In the genomic region with DNA sequence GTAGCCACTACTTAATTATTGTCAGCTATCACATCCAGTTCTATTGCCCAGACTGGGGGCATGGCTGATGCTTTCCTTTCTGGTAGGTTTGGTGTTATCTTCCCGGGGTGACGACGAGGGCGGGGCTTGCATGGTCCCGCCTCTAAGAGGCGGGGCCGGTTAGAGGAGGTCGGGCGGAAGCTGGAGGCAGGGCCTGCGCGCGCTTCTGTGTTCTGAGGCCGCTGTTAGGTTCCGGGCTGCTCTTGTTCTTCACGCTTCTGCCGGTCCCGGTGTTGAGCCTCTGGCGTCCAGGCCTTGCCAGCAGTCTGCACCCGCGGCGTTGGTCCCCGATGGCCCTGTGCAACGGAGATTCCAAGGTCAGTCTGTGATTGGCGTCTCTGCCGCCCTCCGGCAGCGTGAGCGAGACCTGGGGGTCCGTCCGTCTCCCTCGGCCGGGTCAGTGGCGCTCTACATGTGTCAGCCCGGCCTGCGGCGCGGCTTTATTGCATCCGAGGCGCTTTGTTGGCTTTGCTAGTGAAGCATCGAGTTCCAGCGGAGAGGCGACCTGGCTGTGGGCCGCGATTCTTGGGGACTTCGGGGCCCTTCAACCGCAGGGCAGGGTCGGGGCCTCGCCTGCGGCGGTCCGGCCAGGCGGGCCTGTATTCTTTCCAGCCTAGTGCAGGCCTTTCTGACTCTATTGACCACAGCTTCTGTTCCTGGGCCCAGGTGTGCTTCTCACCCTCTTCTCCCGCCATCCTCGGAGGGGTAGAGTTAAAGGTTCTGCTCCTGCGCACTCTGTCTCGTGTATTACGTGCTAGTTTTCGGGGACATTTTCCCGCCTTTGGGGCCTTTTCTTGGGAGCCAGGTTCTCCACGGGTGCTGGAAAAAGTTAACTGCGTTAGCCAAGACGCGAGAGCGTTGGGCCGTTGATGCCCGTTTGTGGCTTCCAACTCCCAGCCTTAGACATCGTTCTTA, we compare ENCODE assay signal across 8 mouse cellular contexts. TPM values are rescaled to one million over a fixed set of nuclear protein-coding genes. Genes with fewer than 3 reads are reported as not detected.
A peak's percentile ranks its signal among the peaks of the same experiment; 100 is the strongest.
DNase-seq lines count a peak whose midpoint lies in the region; ATAC-seq and TF ChIP-seq lines count a peak whose summit lies in the region.

Gene Gmps, plus strand, starts transcription at position 152 of the 954 bp plus-strand sequence.

- H3K27me3 ChIP-seq in embryonic facial prominence, embryonic 15.5 days, result no peaks in the 10 kb centered on the region
- no peaks in the 10 kb centered on the region for H3K27me3 ChIP-seq in heart, embryonic 10.5 days (ENCODE audit: insufficient read depth, poor library complexity, severe bottlenecking)
- H3K27me3 ChIP-seq in kidney, embryonic 15.5 days, result no peaks in the 10 kb centered on the region

- peak within 1 kb of the TSS; percentile 99 for H3K4me3 ChIP-seq in bone marrow, adult 2 months (replicated peaks; ENCODE audit: control insufficient read depth, low read depth, low read length)
- peak within 1 kb of the TSS; percentile 68 for H3K4me3 ChIP-seq in embryonic facial prominence, embryonic 15.5 days (replicated peaks)
- peak within 1 kb of the TSS; percentile 92 for H3K4me3 ChIP-seq in heart, embryonic 10.5 days
- H3K4me3 ChIP-seq in kidney, embryonic 15.5 days (replicated peaks), result peak within 1 kb of the TSS; percentile 77

- peak; percentile 86 for TF ChIP-seq POLR2A in bone marrow, adult 2 months (IDR thresholded peaks at IDR 0.05; ENCODE audit: borderline replicate concordance, control insufficient read depth, low read depth, low read length)

- under 1% methylated on average over 67 of the region's 67 CpGs for WGBS in bone marrow, adult 2 months
- WGBS in embryonic facial prominence, embryonic 15.5 days, result under 1% methylated on average over 67 of the region's 67 CpGs
- WGBS in heart, embryonic 10.5 days, result under 1% methylated on average over 67 of the region's 67 CpGs
- under 1% methylated on average over 67 of the region's 67 CpGs for WGBS in kidney, embryonic 15.5 days

- H3K9ac ChIP-seq in embryonic facial prominence, embryonic 15.5 days, result peak within 1 kb of the TSS; percentile 81
- peak within 1 kb of the TSS; percentile 70 for H3K9ac ChIP-seq in kidney, embryonic 15.5 days

- H3K27ac ChIP-seq in bone marrow, adult 2 months (ENCODE audit: control insufficient read depth, insufficient read depth, low read depth, low read length, poor library complexity), result peak within 1 kb of the TSS; percentile 83
- peak within 1 kb of the TSS; percentile 79 for H3K27ac ChIP-seq in embryonic facial prominence, embryonic 15.5 days (replicated peaks)
- peak within 1 kb of the TSS; percentile 96 for H3K27ac ChIP-seq in heart, embryonic 10.5 days
- H3K27ac ChIP-seq in kidney, embryonic 15.5 days, result peak within 1 kb of the TSS; percentile 92

- H3K9me3 ChIP-seq in embryonic facial prominence, embryonic 15.5 days (replicated peaks), result no peaks in the 10 kb centered on the region
- H3K9me3 ChIP-seq in heart, embryonic 10.5 days, result no peaks in the 10 kb centered on the region
- H3K9me3 ChIP-seq in kidney, embryonic 15.5 days (replicated peaks), result no peaks in the 10 kb centered on the region

- TF ChIP-seq CTCF in bone marrow, adult 2 months (IDR thresholded peaks at IDR 0.05; ENCODE audit: control insufficient read depth, insufficient read depth, low read length), result no peak

- H3K4me2 ChIP-seq in embryonic facial prominence, embryonic 15.5 days (replicated peaks), result peak within 1 kb of the TSS; percentile 64
- H3K4me2 ChIP-seq in kidney, embryonic 15.5 days, result peak within 1 kb of the TSS; percentile 66

- peaks cover 2% of the 10 kb centered on the region; the same call in 1 of the 2 replicates for H3K4me1 ChIP-seq in bone marrow, adult 2 months (ENCODE audit: control insufficient read depth, insufficient read depth, low read length)
- peaks cover 6% of the 10 kb centered on the region for H3K4me1 ChIP-seq in embryonic facial prominence, embryonic 15.5 days
- H3K4me1 ChIP-seq in heart, embryonic 10.5 days, result peaks cover 14% of the 10 kb centered on the region
- H3K4me1 ChIP-seq in kidney, embryonic 15.5 days, result peaks cover 20% of the 10 kb centered on the region

- peak; percentile 98 for ATAC-seq in embryonic facial prominence, embryonic 15.5 days (ENCODE audit: insufficient number of reproducible peaks, low FRiP score, low TSS enrichment, low read depth)
- ATAC-seq in kidney, embryonic 15.5 days (replicated peaks; ENCODE audit: low FRiP score), result peak; percentile 99
- peak; percentile 99 for ATAC-seq in monocyte, adult 5-6 weeks (replicated peaks; ENCODE audit: insufficient number of reproducible peaks, low FRiP score, low TSS enrichment, poor library complexity, severe bottlenecking)

- DNase-seq in 416B (ENCODE audit: low read depth) (peak; percentile 96), liver (peak; percentile 94)
- peak; percentile 96 for DNase-seq in heart, embryonic 10.5 days (ENCODE audit: low spot score)
- DNase-seq in spleen, postnatal 4 days (ENCODE audit: low spot score in 2 of 2), result peak; percentile 92 to 95

- H3K36me3 ChIP-seq in embryonic facial prominence, embryonic 15.5 days, result peaks cover 10% of the 10 kb centered on the region
- peaks cover 12% of the 10 kb centered on the region for H3K36me3 ChIP-seq in heart, embryonic 10.5 days
- peaks cover 16% of the 10 kb centered on the region for H3K36me3 ChIP-seq in kidney, embryonic 15.5 days

RNA-seq across cellular contexts. Expression of gene Gmps, which starts in this region (rescaled TPM):
- polyA plus RNA-seq in bone marrow, adult 2 months (2011; ENCODE audit: insufficient read depth, insufficient read length, low replicate concordance, missing spikeins), result 7.5 and 7.9 TPM in 2 replicates
- polyA plus RNA-seq in embryonic facial prominence, embryonic 15.5 days (2015; fragmentation: Nextera tagmentation; extraction: Ambion mirVana), result 36.3 and 36.4 TPM in 2 replicates
- polyA plus RNA-seq in heart, embryonic 10.5 days (2016; fragmentation: Nextera tagmentation; extraction: Ambion mirVana), result 52.2 TPM in 2 replicates
- polyA plus RNA-seq in kidney, embryonic 15.5 days (2015; fragmentation: Nextera tagmentation; extraction: Ambion mirVana), result 48.5 and 49.9 TPM in 2 replicates
- 23.9 to 25.0 TPM (median 24.8 TPM) in 3 replicates for total RNA-seq in monocyte, adult 5-6 weeks (2017)

Comparison
In these comparisons a context has a peak if more than half of its experiments do, and no peak if none do; other contexts are left out.
1. Peak in every context shown above with its lines: DNase-seq, ATAC-seq, H3K4me3 ChIP-seq and H3K27ac ChIP-seq.